In genomic region chrX:99220674-99221455, GRCm38 (mm10) we compare ENCODE assay signal across 18 mouse cellular contexts.
"Had no signal": no experiment of that assay in that cellular context is flagged by ENCODE, and none has a peak within 500 bp of the region (broad histone marks: within the 10 kb centered on the region; RNA-seq: fewer than 3 reads in every experiment).

No protein-coding gene starts in this region.

- H3K4me2 ChIP-seq: limb, embryonic 15.5 days; liver, embryonic 12.5 days; lung, embryonic 14.5 days; midbrain, embryonic 13.5 days; neural tube, embryonic 12.5 days; stomach, embryonic 15.5 days had no signal

- H3K27ac ChIP-seq: kidney, postnatal 0 days; layer of hippocampus, adult 2 months; left cerebral cortex, adult 2 months; limb, embryonic 15.5 days; liver, embryonic 12.5 days; macrophage; midbrain, embryonic 13.5 days; neural tube, embryonic 12.5 days; stomach, embryonic 15.5 days had no signal

- H3K4me3 ChIP-seq: layer of hippocampus, adult 2 months; left cerebral cortex, adult 2 months; limb, embryonic 15.5 days; liver, embryonic 12.5 days; megakaryocyte, embryonic 14.5 days; midbrain, embryonic 13.5 days; neural tube, embryonic 12.5 days; stomach, embryonic 15.5 days had no signal

- ATAC-seq: liver, embryonic 12.5 days; midbrain, embryonic 13.5 days had no signal

- DNase-seq: kidney, adult 11 months; kidney, adult 9 months; kidney, postnatal 4 days; lung, embryonic 14.5 days; lung, postnatal 14 days; right cerebral cortex, postnatal 14 days; thymus, adult 2 months; thymus, postnatal 25 days had no signal

- H3K9me3 ChIP-seq: limb, embryonic 15.5 days; liver, embryonic 12.5 days; megakaryocyte, embryonic 14.5 days; midbrain, embryonic 13.5 days; neural tube, embryonic 12.5 days; stomach, embryonic 15.5 days had no signal

- H3K9ac ChIP-seq: limb, embryonic 15.5 days; liver, embryonic 12.5 days; lung, embryonic 14.5 days; midbrain, embryonic 13.5 days; neural tube, embryonic 12.5 days; stomach, embryonic 15.5 days had no signal

- H3K4me1 ChIP-seq: liver, embryonic 12.5 days; stomach, embryonic 15.5 days had no signal

- H3K36me3 ChIP-seq: limb, embryonic 15.5 days; liver, embryonic 12.5 days; midbrain, embryonic 13.5 days; neural tube, embryonic 12.5 days; stomach, embryonic 15.5 days had no signal
